Mouse (Mus musculus): ENCODE data around the gene Chtf18. TPM values are rescaled to one million over a fixed set of nuclear protein-coding genes. Genes with fewer than 3 reads are reported as not detected.

Gene Chtf18
- polyA plus RNA-seq, 1 experiment from 2014 or later: 22.9 TPM

DNA sequence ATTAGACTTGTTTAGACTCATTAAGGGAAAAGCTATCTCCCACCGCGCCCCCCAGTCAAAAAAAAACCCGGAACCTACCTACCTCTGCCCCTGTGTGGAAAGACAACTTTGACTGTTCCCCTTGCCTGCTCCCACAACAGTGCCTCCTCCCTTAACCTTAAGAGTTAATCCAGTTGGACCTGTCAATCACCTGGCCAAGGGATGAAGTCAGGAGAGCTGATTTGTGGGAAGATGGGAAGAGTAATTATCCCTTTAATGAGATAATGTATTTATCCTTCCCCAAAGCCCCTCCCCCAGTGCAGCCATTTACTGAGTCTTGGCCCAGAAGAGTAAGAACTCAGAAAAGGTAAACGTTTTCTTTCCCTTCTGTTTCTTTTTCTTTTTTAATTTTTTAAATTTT, 38.3 kb downstream of the Chtf18 start:
- Histone ChIP-seq H3K27me3 (ENCODE audit: control insufficient read depth, insufficient read depth, low read length) (no peaks in the 10 kb centered on the region), H3K9ac (ENCODE audit: low read length) (no peak overlapping the region), H3K4me3 (replicated peaks; ENCODE audit: low read length) (no peak overlapping the region), H3K4me2 (ENCODE audit: low read depth, low read length) (no peak overlapping the region), H3K9me3 (replicated peaks; ENCODE audit: control insufficient read depth, low read length) (no peaks in the 10 kb centered on the region), H3K27ac (ENCODE audit: low read length) (no peak overlapping the region), H3K4me1 (ENCODE audit: control insufficient read depth, insufficient read depth, low read length) (no peaks in the 10 kb centered on the region), H3K36me3 (ENCODE audit: control insufficient read depth, insufficient read depth, low read length) (no peaks in the 10 kb centered on the region)
- ATAC-seq (ENCODE audit: insufficient read depth, low FRiP score): no peak
- WGBS: 69% methylated on average over 4 of the region's 4 CpGs

DNA sequence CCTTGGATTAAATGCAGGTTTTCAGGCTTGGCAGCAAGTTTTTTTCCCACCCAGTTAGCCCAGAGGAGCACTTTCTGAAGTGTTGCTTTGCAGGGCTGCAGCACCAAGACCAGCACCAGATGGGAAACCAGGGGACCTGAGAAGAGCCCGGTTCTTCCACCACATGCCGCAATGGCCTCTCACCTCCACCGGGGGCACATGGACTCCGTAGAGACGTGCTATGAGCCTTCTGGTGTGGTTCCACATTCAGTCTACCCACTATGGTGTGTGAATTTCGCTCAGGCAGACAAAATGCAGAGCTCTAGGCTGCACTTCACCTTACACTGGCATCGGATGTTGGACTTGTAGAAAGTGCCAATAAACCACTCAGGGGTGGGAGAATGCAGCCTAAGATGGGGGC, 40.9 kb downstream of the Chtf18 start:
- no peak for ATAC-seq (ENCODE audit: insufficient read depth, low FRiP score)
- H3K4me1 ChIP-seq (ENCODE audit: control insufficient read depth, insufficient read depth, low read length): no peaks in the 10 kb centered on the region
- no peak overlapping the region for H3K9ac ChIP-seq (ENCODE audit: low read length)
- no peak overlapping the region for H3K4me2 ChIP-seq (ENCODE audit: low read depth, low read length)
- H3K9me3 ChIP-seq (replicated peaks; ENCODE audit: control insufficient read depth, low read length): no peaks in the 10 kb centered on the region
- 41% methylated on average over 7 of the region's 7 CpGs for WGBS
- H3K36me3 ChIP-seq (ENCODE audit: control insufficient read depth, insufficient read depth, low read length): no peaks in the 10 kb centered on the region
- H3K27me3 ChIP-seq (ENCODE audit: control insufficient read depth, insufficient read depth, low read length): no peaks in the 10 kb centered on the region
- H3K27ac ChIP-seq (ENCODE audit: low read length): no peak overlapping the region
- H3K4me3 ChIP-seq (replicated peaks; ENCODE audit: low read length): no peak overlapping the region

- Histone ChIP-seq H3K36me3 (ENCODE audit: control insufficient read depth, insufficient read depth, low read length) (no peaks in the 10 kb centered on the region), H3K27ac (ENCODE audit: low read length) (no peak overlapping the region), H3K4me3 (replicated peaks; ENCODE audit: low read length) (no peak overlapping the region), H3K27me3 (ENCODE audit: control insufficient read depth, insufficient read depth, low read length) (no peaks in the 10 kb centered on the region), H3K9me3 (replicated peaks; ENCODE audit: control insufficient read depth, low read length) (no peaks in the 10 kb centered on the region), H3K4me2 (ENCODE audit: low read depth, low read length) (no peak overlapping the region), H3K9ac (ENCODE audit: low read length) (no peak overlapping the region), H3K4me1 (ENCODE audit: control insufficient read depth, insufficient read depth, low read length) (no peaks in the 10 kb centered on the region)
- no peak for ATAC-seq (ENCODE audit: insufficient read depth, low FRiP score)
- WGBS: 81% methylated on average over 4 of the region's 4 CpGs
Observed at GRCm38 (mm10) chr17:25681636-25682035, 45.6 kb downstream of the Chtf18 start.

GRCm38 (mm10) chr17:25679818-25680217, 47.4 kb downstream of the Chtf18 start:
- 19% methylated on average over 5 of the region's 5 CpGs for WGBS
- Histone ChIP-seq H3K27ac (ENCODE audit: low read length) (no peak overlapping the region), H3K4me3 (replicated peaks; ENCODE audit: low read length) (no peak overlapping the region), H3K9ac (ENCODE audit: low read length) (no peak overlapping the region), H3K9me3 (replicated peaks; ENCODE audit: control insufficient read depth, low read length) (peaks cover 4% of the 10 kb centered on the region; the same call in 1 of the 2 replicates), H3K27me3 (ENCODE audit: control insufficient read depth, insufficient read depth, low read length) (no peaks in the 10 kb centered on the region), H3K4me2 (ENCODE audit: low read depth, low read length) (no peak overlapping the region), H3K36me3 (ENCODE audit: control insufficient read depth, insufficient read depth, low read length) (no peaks in the 10 kb centered on the region), H3K4me1 (ENCODE audit: control insufficient read depth, insufficient read depth, low read length) (no peaks in the 10 kb centered on the region)
- no peak for ATAC-seq (ENCODE audit: insufficient read depth, low FRiP score)

GRCm38 (mm10) chr17:25677969-25678368, 49.2 kb downstream of the Chtf18 start:
- no peaks in the 10 kb centered on the region for H3K36me3 ChIP-seq (ENCODE audit: control insufficient read depth, insufficient read depth, low read length)

GRCm38 (mm10) chr17:25672982-25673381, 54.2 kb downstream of the Chtf18 start:
- H3K9me3 ChIP-seq (replicated peaks; ENCODE audit: control insufficient read depth, low read length): peaks cover 4% of the 10 kb centered on the region; the same call in 1 of the 2 replicates
- H3K27ac ChIP-seq (ENCODE audit: low read length): no peak overlapping the region
- H3K36me3 ChIP-seq (ENCODE audit: control insufficient read depth, insufficient read depth, low read length): no peaks in the 10 kb centered on the region
- no peaks in the 10 kb centered on the region for H3K27me3 ChIP-seq (ENCODE audit: control insufficient read depth, insufficient read depth, low read length)
- H3K4me3 ChIP-seq (replicated peaks; ENCODE audit: low read length): no peak overlapping the region
- H3K4me1 ChIP-seq (ENCODE audit: control insufficient read depth, insufficient read depth, low read length): no peaks in the 10 kb centered on the region
- H3K9ac ChIP-seq (ENCODE audit: low read length): no peak overlapping the region
- H3K4me2 ChIP-seq (ENCODE audit: low read depth, low read length): no peak overlapping the region
- ATAC-seq (ENCODE audit: insufficient read depth, low FRiP score): no peak

More at GRCm38 (mm10) chr17:25677969-25678368, 49.2 kb downstream of the Chtf18 start:
- Histone ChIP-seq H3K27me3 (ENCODE audit: control insufficient read depth, insufficient read depth, low read length) (no peaks in the 10 kb centered on the region), H3K4me3 (replicated peaks; ENCODE audit: low read length) (no peak overlapping the region), H3K27ac (ENCODE audit: low read length) (no peak overlapping the region), H3K9ac (ENCODE audit: low read length) (no peak overlapping the region), H3K9me3 (replicated peaks; ENCODE audit: control insufficient read depth, low read length) (peaks cover 4% of the 10 kb centered on the region; the same call in 1 of the 2 replicates), H3K4me2 (ENCODE audit: low read depth, low read length) (no peak overlapping the region), H3K4me1 (ENCODE audit: control insufficient read depth, insufficient read depth, low read length) (no peaks in the 10 kb centered on the region)
- no peak for ATAC-seq (ENCODE audit: insufficient read depth, low FRiP score)
- WGBS: 70% methylated on average over 6 of the region's 6 CpGs

Small RNA genes within 50 kb of the gene (microRNA-seq; reads per million reads assigned to microRNA genes)
- not detected for gene Gm25083

Other genes starting within 250 kb of the Chtf18 start
- gene Sstr5, start 230.1 kb downstream of the Chtf18 start, polyA plus RNA-seq (2015; fragmentation: Nextera tagmentation; extraction: Ambion mirVana): 0.35 and 0.49 TPM in 2 replicates
- gene Sox8, start 156.7 kb downstream of the Chtf18 start, polyA plus RNA-seq (2015; fragmentation: Nextera tagmentation; extraction: Ambion mirVana): 3.0 and 3.3 TPM in 2 replicates
- gene Lmf1, start 148.3 kb downstream of the Chtf18 start, polyA plus RNA-seq (2015; fragmentation: Nextera tagmentation; extraction: Ambion mirVana): 27.0 and 28.9 TPM in 2 replicates
- 0.85 and 1.0 TPM in 2 replicates for gene Gng13, start 10.2 kb downstream of the Chtf18 start, polyA plus RNA-seq (2015; fragmentation: Nextera tagmentation; extraction: Ambion mirVana)
- gene Rpusd1, start 251 bp upstream of the Chtf18 start, polyA plus RNA-seq (2015; fragmentation: Nextera tagmentation; extraction: Ambion mirVana): 17.5 and 18.9 TPM in 2 replicates
- 0.05 and 0.14 TPM in 2 replicates for gene Mslnl, start 8.6 kb upstream of the Chtf18 start, polyA plus RNA-seq (2015; fragmentation: Nextera tagmentation; extraction: Ambion mirVana)
- gene Msln, start 27.0 kb upstream of the Chtf18 start, polyA plus RNA-seq (2015; fragmentation: Nextera tagmentation; extraction: Ambion mirVana): 77.0 and 104 TPM in 2 replicates
- gene Narfl, start 46.4 kb upstream of the Chtf18 start, polyA plus RNA-seq (2015; fragmentation: Nextera tagmentation; extraction: Ambion mirVana): 28.3 and 28.6 TPM in 2 replicates
- gene Haghl, start 58.3 kb upstream of the Chtf18 start, polyA plus RNA-seq (2015; fragmentation: Nextera tagmentation; extraction: Ambion mirVana): 49.8 and 54.2 TPM in 2 replicates
- gene Ccdc78, start 59.2 kb upstream of the Chtf18 start, polyA plus RNA-seq (2015; fragmentation: Nextera tagmentation; extraction: Ambion mirVana): 0.12 TPM in 1 of 2 replicates, not detected in the other
- 96.9 and 102 TPM in 2 replicates for gene Fam173a, start 65.5 kb upstream of the Chtf18 start, polyA plus RNA-seq (2015; fragmentation: Nextera tagmentation; extraction: Ambion mirVana)
- 1.2 TPM in 1 of 2 replicates, not detected in the other for gene AC134908.4, start 68.2 kb upstream of the Chtf18 start, polyA plus RNA-seq (2015; fragmentation: Nextera tagmentation; extraction: Ambion mirVana)
- 25.4 and 28.0 TPM in 2 replicates for gene Metrn, start 69.7 kb upstream of the Chtf18 start, polyA plus RNA-seq (2015; fragmentation: Nextera tagmentation; extraction: Ambion mirVana)
- gene Fbxl16, start 81.7 kb upstream of the Chtf18 start, polyA plus RNA-seq (2015; fragmentation: Nextera tagmentation; extraction: Ambion mirVana): 2.6 and 2.8 TPM in 2 replicates
- 24.7 and 28.6 TPM in 2 replicates for gene Wdr24, start 96.2 kb upstream of the Chtf18 start, polyA plus RNA-seq (2015; fragmentation: Nextera tagmentation; extraction: Ambion mirVana)
- gene Jmjd8, start 101.4 kb upstream of the Chtf18 start, polyA plus RNA-seq (2015; fragmentation: Nextera tagmentation; extraction: Ambion mirVana): 56.7 and 58.1 TPM in 2 replicates
- gene Stub1, start 106.0 kb upstream of the Chtf18 start, polyA plus RNA-seq (2015; fragmentation: Nextera tagmentation; extraction: Ambion mirVana): 312 and 314 TPM in 2 replicates
- gene Rhbdl1, start 109.9 kb upstream of the Chtf18 start, polyA plus RNA-seq (2015; fragmentation: Nextera tagmentation; extraction: Ambion mirVana): 2.5 and 2.8 TPM in 2 replicates
- gene Gm20683, start 114.3 kb upstream of the Chtf18 start, polyA plus RNA-seq (2015; fragmentation: Nextera tagmentation; extraction: Ambion mirVana): 2.7 and 3.4 TPM in 2 replicates
- gene Rhot2, start 117.4 kb upstream of the Chtf18 start, polyA plus RNA-seq (2015; fragmentation: Nextera tagmentation; extraction: Ambion mirVana): 22.4 and 23.5 TPM in 2 replicates
- 20.9 and 22.1 TPM in 2 replicates for gene Wdr90, start 134.1 kb upstream of the Chtf18 start, polyA plus RNA-seq (2015; fragmentation: Nextera tagmentation; extraction: Ambion mirVana)
- gene Mcrip2, start 141.3 kb upstream of the Chtf18 start, polyA plus RNA-seq (2015; fragmentation: Nextera tagmentation; extraction: Ambion mirVana): 41.5 and 49.4 TPM in 2 replicates
- gene Mettl26, start 147.7 kb upstream of the Chtf18 start, polyA plus RNA-seq (2015; fragmentation: Nextera tagmentation; extraction: Ambion mirVana): 57.1 and 63.8 TPM in 2 replicates
- gene Wfikkn1, start 153.4 kb upstream of the Chtf18 start, polyA plus RNA-seq (2015; fragmentation: Nextera tagmentation; extraction: Ambion mirVana): 0.42 and 0.56 TPM in 2 replicates
- 26.3 and 27.7 TPM in 2 replicates for gene Rab40c, start 192.3 kb upstream of the Chtf18 start, polyA plus RNA-seq (2015; fragmentation: Nextera tagmentation; extraction: Ambion mirVana)
- gene Pigq, start 217.5 kb upstream of the Chtf18 start, polyA plus RNA-seq (2015; fragmentation: Nextera tagmentation; extraction: Ambion mirVana): 57.2 and 62.0 TPM in 2 replicates
- gene Nhlrc4, start 217.5 kb upstream of the Chtf18 start, polyA plus RNA-seq (2015; fragmentation: Nextera tagmentation; extraction: Ambion mirVana): 0.12 and 0.66 TPM in 2 replicates
- 0.11 and 0.31 TPM in 2 replicates for gene A930017K11Rik, start 225.1 kb upstream of the Chtf18 start, polyA plus RNA-seq (2015; fragmentation: Nextera tagmentation; extraction: Ambion mirVana)

Data from stomach, embryonic 16.5 days (tissue).